Mouse (Mus musculus) gonadal fat pad, adult 2 months (tissue): ENCODE measurements around the gene Arhgef18. TPM values are rescaled to one million over a fixed set of nuclear protein-coding genes. Genes with fewer than 3 reads are reported as not detected.

Source experiments
- DNase-seq: peaks from one replicate; pipeline ENCODE4 v3.0.0-alpha.2; 2012; ENCODE audit warnings: low read depth
- polyA plus RNA-seq: library from polyadenylated mRNA; depleted of rRNA; stranded (reverse); fragments of >200 nt; gene quantifications from 2 replicates; pipeline ENCODE4 v1.2.3, GENCODE M21; 2012; rRNA removed

The Arhgef18 gene
- polyA plus RNA-seq, 1 experiment = 25.9 TPM

DNA sequence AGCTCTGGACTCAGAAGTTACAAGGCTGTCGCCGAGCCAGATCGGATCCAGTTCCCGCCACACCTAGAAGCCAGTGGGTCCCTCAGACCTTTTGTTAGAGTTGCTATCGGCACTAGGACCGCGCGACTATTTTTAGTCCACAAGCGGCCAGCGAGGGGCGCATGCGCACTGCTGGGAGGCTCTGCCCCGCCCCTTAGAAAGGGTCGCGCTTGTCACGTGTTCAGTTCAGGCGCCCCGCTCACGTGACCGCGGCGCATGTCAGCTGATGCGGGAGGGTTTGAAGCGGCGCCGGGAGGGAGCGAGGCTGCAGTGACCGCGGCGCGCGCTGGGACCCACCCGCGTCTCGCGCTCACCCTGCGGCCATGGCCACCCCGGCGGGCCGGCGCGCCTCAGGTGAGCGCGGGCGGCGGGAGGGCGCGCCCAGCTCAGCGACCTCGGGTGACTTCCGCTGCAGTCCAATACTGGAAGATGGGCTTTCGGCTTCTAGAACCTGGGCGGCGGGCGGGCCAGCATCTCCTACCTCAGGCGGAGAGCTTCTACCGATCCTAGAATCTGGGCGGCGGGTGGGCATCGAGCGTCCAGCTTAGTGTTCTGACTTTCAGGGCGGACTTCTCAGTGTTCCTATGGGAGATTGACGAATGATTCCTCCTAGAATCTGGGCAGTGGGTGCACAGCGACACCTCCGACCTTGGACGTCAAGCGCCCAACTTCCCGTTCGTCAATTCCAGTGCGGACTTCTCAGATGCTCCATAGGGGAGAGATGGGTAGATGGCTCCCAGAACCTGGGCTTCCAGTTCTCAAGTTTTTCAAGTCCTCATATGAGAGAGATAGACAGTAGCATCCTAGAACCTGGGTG lies 107.7 kb downstream of the Arhgef18 start, which contains the start of gene Mcoln1:
Gene Mcoln1 (plus strand): TSS at position 223 of the 856 bp plus-strand sequence.
- DNase-seq = no peak

- no peak for DNase-seq
Measured at GRCm38 (mm10) chr8:3502217-3502616, 109.4 kb downstream of the Arhgef18 start.

Other genes starting within 250 kb of the Arhgef18 start
- gene Insr, start 113.4 kb upstream of the Arhgef18 start, polyA plus RNA-seq = 32.5 and 45.7 TPM in 2 replicates
- gene A430078G23Rik, start 39.6 kb upstream of the Arhgef18 start, polyA plus RNA-seq = 0.24 and 0.84 TPM in 2 replicates
- gene Pex11g, start 74.7 kb downstream of the Arhgef18 start, polyA plus RNA-seq = 27.2 and 29.8 TPM in 2 replicates
- gene Tex45, start 77.9 kb downstream of the Arhgef18 start, polyA plus RNA-seq = 0.12 and 0.24 TPM in 2 replicates
- 60.3 and 61.1 TPM in 2 replicates for gene Zfp358, start 100.1 kb downstream of the Arhgef18 start, polyA plus RNA-seq
- gene Mcoln1, start 107.5 kb downstream of the Arhgef18 start, polyA plus RNA-seq = 217 and 256 TPM in 2 replicates
- gene Pnpla6, start 122.4 kb downstream of the Arhgef18 start, polyA plus RNA-seq = 79.4 and 87.8 TPM in 2 replicates
- gene C330021F23Rik, start 175.0 kb downstream of the Arhgef18 start, polyA plus RNA-seq = 2.8 and 3.2 TPM in 2 replicates
- gene Camsap3, start 194.3 kb downstream of the Arhgef18 start, polyA plus RNA-seq = 31.9 and 44.8 TPM in 2 replicates
- 61.2 and 65.8 TPM in 2 replicates for gene Xab2, start 228.3 kb downstream of the Arhgef18 start, polyA plus RNA-seq
- 11.6 and 12.5 TPM in 2 replicates for gene Pet100, start 228.5 kb downstream of the Arhgef18 start, polyA plus RNA-seq
- gene Pcp2, start 232.5 kb downstream of the Arhgef18 start, polyA plus RNA-seq = 0.26 TPM in 1 of 2 replicates, not detected in the other
- gene Stxbp2, start 237.9 kb downstream of the Arhgef18 start, polyA plus RNA-seq = 102 and 109 TPM in 2 replicates